8 mouse cellular contexts compared by ENCODE assay signal in genomic region chr2:85136089-85136488, GRCm38 (mm10). TPM values are rescaled to one million over a fixed set of nuclear protein-coding genes. Genes with fewer than 3 reads are reported as not detected.
DNase-seq lines count a peak whose midpoint lies in the region; ATAC-seq and TF ChIP-seq lines count a peak whose summit lies in the region.

TSS of gene Aplnr (plus strand) at chr2:85136225.

- no peak for DNase-seq in gastrocnemius, postnatal 10 days
- DNase-seq in gastrocnemius, adult 8-10 months (ENCODE audit: low spot score in 2 of 2), result no peak
- peak; percentile 63 for DNase-seq in lung, postnatal 0 days (ENCODE audit: low spot score)
- no peak for DNase-seq in frontal cortex, postnatal 36 days (ENCODE audit: low spot score in 2 of 2)
- DNase-seq in left cerebral cortex, postnatal 25 days (ENCODE audit: low spot score in 2 of 2), result no peak

- no peak within 1 kb of the TSS for H3K9ac ChIP-seq in forebrain, embryonic 13.5 days
- no peak within 1 kb of the TSS for H3K9ac ChIP-seq in hindbrain, embryonic 16.5 days (ENCODE audit: low read depth, low read length)
- H3K9ac ChIP-seq in lung, postnatal 0 days (replicated peaks; ENCODE audit: low read depth), result 0 out of 2 replicates have a peak within 1 kb of the TSS, but pooled peaks have one; percentile 10

- WGBS in forebrain, embryonic 13.5 days, result 11% methylated on average over 4 of the region's 4 CpGs
- WGBS in hindbrain, embryonic 16.5 days, result 12% methylated on average over 4 of the region's 4 CpGs
- WGBS in lung, postnatal 0 days, result 20% methylated on average over 4 of the region's 4 CpGs

- H3K36me3 ChIP-seq in forebrain, embryonic 13.5 days (ENCODE audit: poor library complexity, severe bottlenecking), result no peaks in the 10 kb centered on the region
- H3K36me3 ChIP-seq in hindbrain, embryonic 16.5 days (ENCODE audit: control insufficient read depth, insufficient read depth, low read length), result no peaks in the 10 kb centered on the region
- no peaks in the 10 kb centered on the region for H3K36me3 ChIP-seq in lung, postnatal 0 days (ENCODE audit: insufficient read depth, low read length)

- no peaks in the 10 kb centered on the region for H3K9me3 ChIP-seq in forebrain, embryonic 13.5 days (replicated peaks)
- no peaks in the 10 kb centered on the region for H3K9me3 ChIP-seq in hindbrain, embryonic 16.5 days (ENCODE audit: control insufficient read depth, low read length)
- no peaks in the 10 kb centered on the region for H3K9me3 ChIP-seq in lung, postnatal 0 days (ENCODE audit: low read length)

- peak; percentile 45; the same call in 1 of the 2 replicates for ATAC-seq in forebrain, embryonic 13.5 days
- peak; percentile 52; the same call in 1 of the 2 replicates for ATAC-seq in hindbrain, embryonic 16.5 days
- ATAC-seq in lung, postnatal 0 days, result peak; percentile 70
- no peak for ATAC-seq in erythroid progenitor cell, adult 5-6 weeks (replicated peaks; ENCODE audit: low FRiP score, poor library complexity, severe bottlenecking)

- no peak for TF ChIP-seq EP300 in lung, postnatal 0 days (IDR thresholded peaks at IDR 0.05)

- intact Hi-C loops in left cerebral cortex, postnatal 25 days (cut with DNase I), result no loop called here

- no peak within 1 kb of the TSS for H3K27ac ChIP-seq in forebrain, embryonic 13.5 days
- no peak within 1 kb of the TSS for H3K27ac ChIP-seq in hindbrain, embryonic 16.5 days (ENCODE audit: low read depth, low read length)
- H3K27ac ChIP-seq in lung, postnatal 0 days (ENCODE audit: low read length), result peak within 1 kb of the TSS; percentile 62

- no peaks in the 10 kb centered on the region for H3K27me3 ChIP-seq in forebrain, embryonic 13.5 days
- H3K27me3 ChIP-seq in hindbrain, embryonic 16.5 days (replicated peaks; ENCODE audit: control insufficient read depth, insufficient read depth, low read length), result no peaks in the 10 kb centered on the region
- no peaks in the 10 kb centered on the region for H3K27me3 ChIP-seq in lung, postnatal 0 days (replicated peaks; ENCODE audit: insufficient read depth, low read length)

- H3K4me2 ChIP-seq in forebrain, embryonic 13.5 days, result no peak within 1 kb of the TSS
- no peak within 1 kb of the TSS for H3K4me2 ChIP-seq in hindbrain, embryonic 16.5 days (ENCODE audit: low read length)
- peak within 1 kb of the TSS; percentile 31 for H3K4me2 ChIP-seq in lung, postnatal 0 days (replicated peaks; ENCODE audit: low read depth, low read length)

- H3K4me1 ChIP-seq in forebrain, embryonic 13.5 days, result no peaks in the 10 kb centered on the region
- no peaks in the 10 kb centered on the region for H3K4me1 ChIP-seq in hindbrain, embryonic 16.5 days (ENCODE audit: control insufficient read depth, insufficient read depth, low read depth, low read length)
- 0 out of 2 replicates have a peak, but pooled peaks cover 3% of the 10 kb centered on the region for H3K4me1 ChIP-seq in lung, postnatal 0 days (ENCODE audit: insufficient read depth, low read depth, low read length)

- no peak for TF ChIP-seq CTCF in lung, postnatal 0 days (IDR thresholded peaks at IDR 0.05)

- no peak within 1 kb of the TSS for H3K4me3 ChIP-seq in forebrain, embryonic 13.5 days
- H3K4me3 ChIP-seq in hindbrain, embryonic 16.5 days (ENCODE audit: low read length), result peak within 1 kb of the TSS; percentile 8; the same call in 1 of the 2 replicates
- peak within 1 kb of the TSS; percentile 31 for H3K4me3 ChIP-seq in lung, postnatal 0 days (ENCODE audit: low read depth, low read length)

RNA-seq across cellular contexts. Expression of gene Aplnr, which starts in this region (rescaled TPM):
- total RNA-seq in gastrocnemius, postnatal 10 days (2021), result 10 to 100 TPM; 67.2 to 88.4 TPM
- 1 to 10 TPM; 1.5 to 5.4 (median 2.6) TPM for total RNA-seq in gastrocnemius, adult 8-10 months (2022)
- polyA plus RNA-seq in forebrain, embryonic 13.5 days (2015; fragmentation: Nextera tagmentation; extraction: Ambion mirVana), result 20.0 and 21.7 TPM in 2 replicates
- polyA plus RNA-seq in hindbrain, embryonic 16.5 days (2015; fragmentation: Nextera tagmentation; extraction: Ambion mirVana), result 23.9 and 33.7 TPM in 2 replicates
- 84.1 and 90.6 TPM in 2 replicates for polyA plus RNA-seq in lung, postnatal 0 days (2015; fragmentation: Nextera tagmentation; extraction: Ambion mirVana)
- total RNA-seq in erythroid progenitor cell, adult 5-6 weeks (2015; ENCODE audit: low replicate concordance), result 1.3 TPM in 1 of 2 replicates, not detected in the other
- not detected in 2 replicates for total RNA-seq in erythroid progenitor cell, adult 5-6 weeks (2017; ENCODE audit: low replicate concordance)
- 1 to 10 TPM; 1.9 to 2.0 TPM for total RNA-seq in left cerebral cortex, postnatal 25 days (2021)

Comparison
In these comparisons a context has a peak if more than half of its experiments do, and no peak if none do; other contexts are left out.
1. RNA of gene Aplnr (total RNA-seq): 67.2 to 88.4 TPM in gastrocnemius, postnatal 10 days; 1.5 to 5.4 TPM in gastrocnemius, adult 8-10 months, 1.9 to 2.0 TPM in left cerebral cortex, postnatal 25 days and 1.3 TPM in erythroid progenitor cell, adult 5-6 weeks; every median in the first group is over 10 times any median in the second.